ENCODE assay signal across 8 mouse cellular contexts in the genomic region with DNA sequence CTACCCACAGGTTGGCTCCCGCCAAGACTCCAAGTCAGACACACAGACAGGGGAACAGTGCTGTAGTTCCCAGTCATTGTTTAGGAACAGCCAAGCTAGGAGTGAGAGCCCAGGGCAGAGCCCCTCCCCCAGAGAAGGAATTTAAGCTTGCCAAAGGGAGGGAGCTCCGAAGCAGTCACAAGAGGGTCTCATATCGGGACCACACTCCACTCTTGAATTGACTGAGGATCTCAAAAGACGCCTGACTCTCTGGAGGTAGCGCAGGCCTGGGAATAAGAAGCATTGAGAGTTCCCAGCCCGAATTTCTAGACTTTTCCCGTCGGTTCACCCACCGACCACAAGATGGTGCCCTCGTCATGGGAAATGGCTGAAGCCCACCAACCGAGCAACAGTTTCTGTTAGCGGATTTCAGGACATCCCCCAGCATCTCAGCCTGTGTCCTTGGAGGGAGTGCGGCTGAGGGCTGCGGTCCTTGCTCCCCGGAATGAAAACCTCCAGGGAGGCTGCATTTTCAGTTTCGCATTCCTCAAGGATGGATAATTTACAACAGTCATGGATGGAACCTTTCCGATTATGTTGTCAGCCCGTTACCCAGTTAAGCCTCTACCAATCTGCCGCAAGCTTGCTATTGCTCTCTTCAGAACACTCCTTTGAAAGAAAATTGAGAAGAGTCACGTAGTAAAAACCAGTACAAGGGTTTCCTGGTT. TPM values are rescaled to one million over a fixed set of nuclear protein-coding genes. Genes with fewer than 3 reads are reported as not detected.
DNase-seq lines count a peak whose midpoint lies in the region; ATAC-seq and TF ChIP-seq lines count a peak whose summit lies in the region.

No protein-coding gene starts in this region.

- peak overlapping the region; percentile 36 for H3K4me3 ChIP-seq in limb, embryonic 10.5 days
- H3K4me3 ChIP-seq in midbrain, embryonic 12.5 days: peak overlapping the region; percentile 17
- H3K4me3 ChIP-seq in spleen, adult 2 months (ENCODE audit: extremely low read depth, insufficient read depth, insufficient read length): no peak overlapping the region; the same call in 1 of the 2 replicates

- no peak overlapping the region for H3K27ac ChIP-seq in limb, embryonic 10.5 days
- no peak overlapping the region for H3K27ac ChIP-seq in midbrain, embryonic 12.5 days (replicated peaks)
- H3K27ac ChIP-seq in spleen, adult 2 months (ENCODE audit: insufficient read depth, low read length): no peak overlapping the region

- peak overlapping the region; percentile 11; the same call in 1 of the 2 replicates for H3K9ac ChIP-seq in midbrain, embryonic 12.5 days (replicated peaks)

- no peaks in the 10 kb centered on the region for H3K9me3 ChIP-seq in limb, embryonic 10.5 days (replicated peaks)
- no peaks in the 10 kb centered on the region for H3K9me3 ChIP-seq in midbrain, embryonic 12.5 days

- peak; percentile 76; the same call in 1 of the 2 replicates for TF ChIP-seq CTCF in spleen, adult 2 months (IDR thresholded peaks at IDR 0.05; ENCODE audit: extremely low read depth, insufficient read depth, insufficient read length, insufficient replicate concordance)

- 0 out of 2 replicates have a peak, but pooled peaks cover 9% of the 10 kb centered on the region for H3K4me1 ChIP-seq in limb, embryonic 10.5 days
- H3K4me1 ChIP-seq in midbrain, embryonic 12.5 days: no peaks in the 10 kb centered on the region; the same call in 1 of the 2 replicates
- H3K4me1 ChIP-seq in spleen, adult 2 months (ENCODE audit: control insufficient read depth, insufficient read depth, insufficient read length): no peaks in the 10 kb centered on the region

- ATAC-seq in midbrain, embryonic 12.5 days (ENCODE audit: low FRiP score, low read depth): peak; percentile 75; the same call in 1 of the 2 replicates

- peak; percentile 84 for DNase-seq in adrenal gland, postnatal 14 days
- DNase-seq in embryo, embryonic 9.5 days (ENCODE audit: extremely low spot score): peak; percentile 85
- peak; percentile 92 for DNase-seq in heart, adult 11 months
- DNase-seq in kidney, adult 11 months: peak; percentile 28
- peak; percentile 91 for DNase-seq in limb, embryonic 10.5 days (ENCODE audit: low spot score)
- DNase-seq in spleen, adult 2 months (ENCODE audit: low read depth in 1 of 2, low spot score in 2 of 2): peak in 1 of 2 experiments; percentile 47
- DNase-seq in c-Kit-positive CD71-positive TER-119-positive erythroid progenitor cells, embryonic 14.5 days (ENCODE audit: low spot score): no peak

- H3K27me3 ChIP-seq in limb, embryonic 10.5 days (ENCODE audit: low read depth, poor library complexity, severe bottlenecking): peaks cover 23% of the 10 kb centered on the region; the same call in 1 of the 2 replicates
- H3K27me3 ChIP-seq in midbrain, embryonic 12.5 days: peaks cover 33% of the 10 kb centered on the region
- no peaks in the 10 kb centered on the region for H3K27me3 ChIP-seq in spleen, adult 2 months (ENCODE audit: control insufficient read depth, insufficient read depth, low read length)

- peak overlapping the region; percentile 50 for H3K4me2 ChIP-seq in midbrain, embryonic 12.5 days (replicated peaks)

- H3K36me3 ChIP-seq in limb, embryonic 10.5 days: no peaks in the 10 kb centered on the region
- H3K36me3 ChIP-seq in midbrain, embryonic 12.5 days: no peaks in the 10 kb centered on the region
- H3K36me3 ChIP-seq in spleen, adult 2 months (ENCODE audit: control insufficient read depth, insufficient read depth, low read length): peaks cover 2% of the 10 kb centered on the region; the same call in 1 of the 2 replicates

- no peak for TF ChIP-seq POLR2A in spleen, adult 2 months (IDR thresholded peaks at IDR 0.05; ENCODE audit: low read depth, low read length)

- WGBS in limb, embryonic 10.5 days: 10% methylated on average over 20 of the region's 20 CpGs
- WGBS in midbrain, embryonic 12.5 days: 8% methylated on average over 20 of the region's 20 CpGs
- 22% methylated on average over 20 of the region's 20 CpGs for WGBS in spleen, adult 2 months

RNA-seq across cellular contexts. Expression of a gene that starts 31.6 kb away (rescaled TPM):
- total RNA-seq in adrenal gland, postnatal 14 days (2021): 49.0 and 55.7 TPM in 2 replicates
- polyA plus RNA-seq in limb, embryonic 10.5 days (2016; fragmentation: Nextera tagmentation; extraction: Ambion mirVana): 2.3 and 3.8 TPM in 2 replicates
- polyA plus RNA-seq in midbrain, embryonic 12.5 days (2016; fragmentation: Nextera tagmentation; extraction: Ambion mirVana): 3.6 TPM in 2 replicates
- polyA plus RNA-seq in spleen, adult 2 months (2012; rRNA removed): 44.6 and 50.6 TPM in 2 replicates
